Mouse (Mus musculus) liver, adult 2 months (tissue): ENCODE measurements around the gene Mmp14.

Experiments used
- CTCF ChIP-seq: fragments of 200-500 bp; IDR thresholded peaks from 2 replicates; pipeline ENCODE4 v1.5.1; 2011; ENCODE audit warnings: low read depth, low read length, control low read depth
- POLR2A ChIP-seq: fragments of 200-500 bp; IDR thresholded peaks from 2 replicates; pipeline ENCODE4 v1.6.1; 2011; ENCODE audit warnings: low read length, control low read depth; ENCODE audit not compliant: insufficient read depth; ENCODE audit errors: extremely low read depth

DNA sequence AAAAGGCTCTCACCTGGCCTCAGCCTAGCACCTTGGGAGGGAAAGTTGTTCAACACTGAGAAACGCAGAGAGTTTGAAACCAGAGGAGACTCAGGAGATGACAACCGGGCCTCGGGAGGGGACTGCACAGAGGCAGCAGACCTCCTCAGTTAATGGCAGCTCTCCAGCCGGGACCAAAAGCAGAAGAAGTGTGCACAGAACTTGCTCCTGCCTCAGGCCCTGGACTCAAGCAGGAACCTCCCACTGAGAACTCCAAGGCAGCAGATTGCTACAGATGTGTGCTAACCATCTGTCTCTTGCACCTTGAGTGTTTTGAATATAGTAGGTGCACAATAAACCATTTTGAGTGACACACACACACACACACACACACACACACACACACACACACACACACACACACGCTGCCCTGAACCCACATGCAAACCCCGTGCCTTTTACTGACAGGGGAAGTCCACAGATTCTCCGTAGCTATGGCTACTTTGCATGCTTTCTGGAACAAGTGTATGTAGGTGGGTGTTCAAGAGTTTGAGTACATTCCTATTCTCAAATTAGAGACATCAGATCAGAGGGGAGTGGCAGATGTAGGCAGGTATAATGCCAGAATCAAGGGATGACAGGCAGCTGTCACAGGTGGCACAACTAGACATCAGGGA, 33.4 kb upstream of the Mmp14 start:
- TF ChIP-seq CTCF, result no peak
- no peak for TF ChIP-seq POLR2A
